Mouse (Mus musculus): ENCODE results near the gene Zswim1.

GRCm38 (mm10) chr2:164822636-164823165 lies at the start of gene Zswim1:
- TF ChIP-seq CTCF (IDR thresholded peaks at IDR 0.05; ENCODE audit: low read depth) (no peak), EP300 (IDR thresholded peaks at IDR 0.05; ENCODE audit: low read depth) (no peak)
